Mouse (Mus musculus): ENCODE data around the gene Nek8.

DNA sequence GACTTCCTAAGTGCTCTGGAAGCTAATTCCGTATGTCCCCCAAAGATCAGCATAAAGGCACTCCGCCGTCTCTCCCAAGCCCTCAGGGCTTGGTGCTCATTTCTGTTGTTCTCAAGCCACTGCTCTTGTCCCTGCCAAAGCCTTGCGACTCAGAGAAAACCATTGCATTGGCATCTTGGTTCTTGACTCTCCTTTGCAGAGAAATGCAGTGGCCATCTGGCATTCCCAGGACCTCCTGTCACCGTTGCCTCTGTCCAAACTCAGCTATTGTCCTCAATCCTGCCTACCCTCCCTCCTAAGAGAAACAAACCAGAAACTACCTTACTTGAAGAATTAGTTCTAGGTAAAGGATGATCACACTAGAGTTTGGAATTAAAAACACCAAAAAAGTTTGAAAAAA, 20.8 kb downstream of the Nek8 start:
- TF ChIP-seq CTCF (IDR thresholded peaks at IDR 0.05; ENCODE audit: low read depth): no peak
- no peak for TF ChIP-seq EP300 (IDR thresholded peaks at IDR 0.05; ENCODE audit: low read depth)

Measured in liver, postnatal 0 days (tissue).